Mouse (Mus musculus): ENCODE results near the gene Serf1.

DNA sequence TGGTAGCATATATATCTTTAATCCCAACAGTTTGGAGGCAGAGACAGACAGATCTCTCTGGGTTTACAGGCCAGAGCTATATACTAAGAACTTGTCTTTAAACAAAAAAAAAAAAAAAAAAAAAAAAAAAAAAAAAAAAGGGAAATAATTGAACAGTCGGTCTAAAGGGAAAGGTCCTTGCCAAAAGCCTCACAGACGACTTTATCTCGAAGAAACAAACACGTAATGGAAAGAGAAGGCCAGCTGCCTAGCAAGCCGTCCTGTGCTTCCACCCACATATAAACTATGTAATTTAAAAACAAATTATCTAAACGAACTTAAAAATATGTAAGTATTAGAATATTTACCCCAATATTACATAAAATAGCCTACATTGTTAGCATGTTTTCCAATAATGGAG lies 40.0 kb upstream of the Serf1 start:
- TF ChIP-seq CTCF (IDR thresholded peaks at IDR 0.05; ENCODE audit: extremely low read depth, insufficient read depth, low read length) (no peak), POLR2A (IDR thresholded peaks at IDR 0.05; ENCODE audit: extremely low read depth, insufficient read depth, low read length) (no peak)

Measured in cortical plate, adult 2 months (tissue).